Mouse (Mus musculus) liver, embryonic 14.5 days (tissue): ENCODE results near the gene Nup188. TPM values are rescaled to one million over a fixed set of nuclear protein-coding genes. Genes with fewer than 3 reads are reported as not detected.

Experiments used
- ATAC-seq: fragments of 200-750 bp; cut with Nextera tagmentation; 2 replicates; pipeline ENCODE4 v1.8.0; 2017; ENCODE audit warnings: moderate number of reproducible peaks, mild to moderate bottlenecking, moderate library complexity; ENCODE audit not compliant: insufficient read depth
- DNase-seq, 3 experiments: peaks; one replicate each; pipeline ENCODE4 v3.0.0-alpha.2; 2012 to 2013; ENCODE audit warnings: low read depth in 3 of 3, low spot score in 3 of 3
- H3K27ac ChIP-seq: fragments of 300-500 bp; sonication (generic); 2 replicates; pipeline ENCODE4 v1.5.1; 2014; ENCODE audit warnings: moderate library complexity, mild to moderate bottlenecking, control low read depth, inconsistent platforms
- H3K27me3 ChIP-seq: fragments of 300-500 bp; sonication (generic); 2 replicates; pipeline ENCODE4 v1.6.1; 2014; ENCODE audit warnings: mild to moderate bottlenecking, low read length, moderate library complexity; ENCODE audit not compliant: control insufficient read depth, insufficient read depth
- H3K36me3 ChIP-seq: fragments of 300-500 bp; sonication (generic); replicated peaks from 2 replicates; pipeline ENCODE4 v1.6.1; 2014; ENCODE audit warnings: low read depth; ENCODE audit not compliant: control insufficient read depth, insufficient read depth
- H3K4me1 ChIP-seq, 2 experiments: fragments of 200-500 bp in 1 of 2; fragments of 300-500 bp in 1 of 2; sonication (generic) in 1 of 2; replicated peaks; 2 replicates each; pipeline ENCODE4 v1.6.1; 2012 to 2014; ENCODE audit warnings: antibody characterized with exemption in 1 of 2, inconsistent platforms in 1 of 2, low read length in 1 of 2; ENCODE audit not compliant: control insufficient read depth in 2 of 2, insufficient read depth in 2 of 2
- H3K4me2 ChIP-seq: fragments of 300-500 bp; sonication (generic); 2 replicates; pipeline ENCODE4 v1.6.1; 2014; ENCODE audit warnings: low read depth, mild to moderate bottlenecking, control low read depth, moderate library complexity
- H3K4me3 ChIP-seq, 2 experiments: fragments of 200-500 bp in 1 of 2; fragments of 300-500 bp in 1 of 2; sonication (generic) in 1 of 2; 2 replicates each; pipeline ENCODE4 v1.5.1; 2012 to 2014; ENCODE audit warnings: low read depth in 2 of 2, low read length in 2 of 2, mild to moderate bottlenecking in 2 of 2, control low read depth in 1 of 2, inconsistent platforms in 1 of 2, moderate library complexity in 1 of 2; ENCODE audit not compliant: insufficient read depth in 1 of 2
- H3K9ac ChIP-seq: fragments of 300-500 bp; sonication (generic); replicated peaks from 2 replicates; pipeline ENCODE4 v1.6.1; 2014; ENCODE audit warnings: mild to moderate bottlenecking, control low read depth, moderate library complexity
- H3K9me3 ChIP-seq: fragments of 300-500 bp; sonication (generic); 2 replicates; pipeline ENCODE4 v1.6.1; 2016; ENCODE audit warnings: low read length, mixed read lengths; ENCODE audit not compliant: control insufficient read depth
- CTCF ChIP-seq: IDR thresholded peaks from 2 replicates; pipeline ENCODE4 v1.5.1; 2016; ENCODE audit warnings: antibody characterized with exemption, low read depth, control low read depth
- EP300 ChIP-seq: IDR thresholded peaks from 2 replicates; pipeline ENCODE4 v1.6.1; 2016; ENCODE audit warnings: antibody characterized with exemption, low read depth
- WGBS: fragments of 180-500 bp; shearing (Covaris S2); extraction: QIAGEN DNeasy Blood & Tissue Kit; methylation state at CpG from one replicate; pipeline ENCODE4 v1.1.7; 2014; ENCODE audit not compliant: insufficient replicate concordance; 5-methylcytosine and 5-hydroxymethylcytosine counted together
- polyA plus RNA-seq, 2 experiments: library from polyadenylated mRNA; depleted of rRNA in 1 of 2; stranded (reverse) in 1 of 2; unstranded in 1 of 2; fragments of >200 nt; fragmentation: Nextera tagmentation in 1 of 2; extraction: Ambion mirVana in 1 of 2; gene quantifications; 2 replicates each; pipeline versions ENCODE4 v1.2.1 to v1.2.3; 2012 to 2014

Gene Nup188
- polyA plus RNA-seq, 2 experiments = 16.1 to 19.1 TPM

GRCm38 (mm10) chr2:30306087-30306486 is 19.9 kb downstream of the Nup188 start:
- ATAC-seq = no peak
- Histone ChIP-seq H3K9me3 (no peaks in the 10 kb centered on the region), H3K9ac (no peak overlapping the region), H3K27me3 (no peaks in the 10 kb centered on the region), H3K4me2 (no peak overlapping the region), H3K4me3 (no peak overlapping the region), H3K27ac (no peak overlapping the region), H3K36me3 (peaks cover 68% of the 10 kb centered on the region), H3K4me1 (no peaks in the 10 kb centered on the region)
- WGBS = 89% methylated on average over 7 of the region's 7 CpGs
- TF ChIP-seq CTCF (no peak), EP300 (no peak)
- no peak for DNase-seq

- WGBS = 32% methylated on average over 3 of the region's 3 CpGs
- DNase-seq (no peak), ATAC-seq (peak; percentile 52; the same call in 1 of the 2 replicates)
- H3K4me1 ChIP-seq = no peaks in the 10 kb centered on the region
- H3K4me2 ChIP-seq = no peak overlapping the region
- no peak overlapping the region for H3K27ac ChIP-seq
- H3K27me3 ChIP-seq = no peaks in the 10 kb centered on the region
- no peak overlapping the region for H3K4me3 ChIP-seq
- no peak overlapping the region for H3K9ac ChIP-seq
- no peaks in the 10 kb centered on the region for H3K9me3 ChIP-seq
- TF ChIP-seq CTCF = no peak
- 0 out of 2 replicates have a peak, but pooled peaks have one; percentile 10 for TF ChIP-seq EP300
- peaks cover 81% of the 10 kb centered on the region for H3K36me3 ChIP-seq
Measured at GRCm38 (mm10) chr2:30309351-30309750, 23.2 kb downstream of the Nup188 start.

- H3K9ac ChIP-seq = no peak overlapping the region
- TF ChIP-seq EP300 (no peak), CTCF (no peak)
- ATAC-seq (no peak), DNase-seq (no peak)
- H3K4me3 ChIP-seq = no peak overlapping the region
- no peak overlapping the region for H3K27ac ChIP-seq
- no peaks in the 10 kb centered on the region for H3K4me1 ChIP-seq
- H3K27me3 ChIP-seq = no peaks in the 10 kb centered on the region
- H3K4me2 ChIP-seq = no peak overlapping the region
- H3K36me3 ChIP-seq = peaks cover 76% of the 10 kb centered on the region
- WGBS = 87% methylated on average over 2 of the region's 2 CpGs
- no peaks in the 10 kb centered on the region for H3K9me3 ChIP-seq
Measured at GRCm38 (mm10) chr2:30311481-30311880, 25.3 kb downstream of the Nup188 start.

- Histone ChIP-seq H3K36me3 (peaks cover 60% of the 10 kb centered on the region), H3K4me3 (no peak overlapping the region), H3K27ac (no peak overlapping the region)
Measured at GRCm38 (mm10) chr2:30316136-30316535, 29.9 kb downstream of the Nup188 start.

GRCm38 (mm10) chr2:30316955-30317354 is 30.8 kb downstream of the Nup188 start:
- Histone ChIP-seq H3K9ac (no peak overlapping the region), H3K36me3 (peaks cover 54% of the 10 kb centered on the region), H3K27ac (no peak overlapping the region), H3K9me3 (no peaks in the 10 kb centered on the region), H3K4me2 (no peak overlapping the region), H3K4me3 (no peak overlapping the region), H3K4me1 (no peaks in the 10 kb centered on the region), H3K27me3 (no peaks in the 10 kb centered on the region)
- 83% methylated on average over 5 of the region's 5 CpGs for WGBS
- DNase-seq = no peak
- ATAC-seq = no peak
- no peak for TF ChIP-seq CTCF
- TF ChIP-seq EP300 = no peak

More at GRCm38 (mm10) chr2:30316136-30316535, 29.9 kb downstream of the Nup188 start:
- no peak for ATAC-seq
- Histone ChIP-seq H3K9ac (no peak overlapping the region), H3K4me1 (no peaks in the 10 kb centered on the region), H3K4me2 (no peak overlapping the region), H3K27me3 (no peaks in the 10 kb centered on the region), H3K9me3 (no peaks in the 10 kb centered on the region)
- DNase-seq = no peak
- no peak for TF ChIP-seq EP300
- 83% methylated on average over 4 of the region's 4 CpGs for WGBS
